Mouse (Mus musculus): ENCODE measurements around the gene Spire2.
"Not testable (repeated sequence)": the region's sequence is repeated elsewhere in the genome, so short reads cannot be mapped to it uniquely, and the experiment has no call there.

Spire2 gene

GRCm38 (mm10) chr8:123332262-123333090, at the start of gene Spire2:
Gene Spire2 (plus strand): TSS chr8:123332713.
- peak; percentile 60 to 66 for DNase-seq (ENCODE audit: low read depth in 2 of 2, low spot score in 2 of 2)

DNA sequence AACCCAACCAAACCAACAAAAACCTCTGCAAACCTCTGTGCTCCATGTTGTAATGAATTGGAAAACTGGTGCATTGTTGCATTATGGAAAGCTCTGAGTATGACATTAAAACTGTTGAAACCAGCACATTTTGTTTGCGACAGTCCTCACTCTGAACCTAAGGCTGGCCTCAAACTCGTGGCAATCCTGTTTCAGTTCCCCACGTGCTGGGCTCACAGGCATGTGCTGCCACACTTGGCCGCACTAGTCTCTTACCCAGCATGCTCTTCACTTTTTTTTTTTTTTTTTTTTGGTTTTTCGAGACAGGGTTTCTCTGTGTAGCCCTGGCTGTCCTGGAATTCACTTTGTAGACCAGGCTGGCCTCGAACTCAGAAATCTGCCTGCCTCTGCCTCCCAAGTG, 49.5 kb upstream of the Spire2 start:
- DNase-seq (ENCODE audit: low read depth in 2 of 2, low spot score in 2 of 2), result not testable (repeated sequence)

DNA sequence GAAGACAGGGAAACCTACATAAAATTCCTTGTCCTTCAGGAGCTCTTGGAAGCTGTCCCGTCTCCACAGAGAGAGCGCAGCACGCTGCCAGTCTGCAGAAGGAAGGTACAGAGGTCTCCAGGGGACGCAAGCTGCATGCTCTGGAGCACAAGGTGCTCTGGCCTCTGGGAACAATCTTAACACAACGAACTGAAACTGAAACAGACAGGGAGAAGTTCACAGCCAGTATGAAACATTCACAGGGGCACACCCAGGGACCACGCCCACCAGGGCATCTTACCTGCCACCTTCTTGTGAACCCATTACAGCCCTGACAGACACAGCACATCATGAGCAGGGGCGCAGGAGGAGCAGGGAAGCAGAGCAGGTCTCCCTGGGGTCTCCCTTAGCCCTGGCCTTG, 48.5 kb upstream of the Spire2 start:
- no peak for DNase-seq (ENCODE audit: low read depth in 2 of 2, low spot score in 2 of 2)

DNA sequence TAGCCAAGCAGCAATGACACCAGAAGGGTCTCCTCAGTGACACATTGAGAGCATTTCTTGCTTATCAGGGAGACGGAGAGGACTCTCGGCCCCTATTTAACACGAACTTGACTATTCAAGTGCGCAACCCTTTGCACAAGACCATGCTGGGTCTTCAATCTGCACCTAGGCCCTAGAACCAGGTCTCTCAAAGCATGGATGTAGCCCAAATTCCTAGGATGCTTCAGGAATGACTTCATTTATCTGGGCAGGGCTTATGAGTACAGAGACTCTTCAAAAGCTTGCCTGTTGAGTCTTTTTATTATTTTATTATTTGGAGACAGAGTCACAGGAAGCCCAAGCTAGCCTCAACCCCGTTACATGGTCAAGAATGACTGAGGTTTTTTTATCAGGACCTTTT, 48.0 kb upstream of the Spire2 start:
- no peak for DNase-seq (ENCODE audit: low read depth in 2 of 2, low spot score in 2 of 2)

DNA sequence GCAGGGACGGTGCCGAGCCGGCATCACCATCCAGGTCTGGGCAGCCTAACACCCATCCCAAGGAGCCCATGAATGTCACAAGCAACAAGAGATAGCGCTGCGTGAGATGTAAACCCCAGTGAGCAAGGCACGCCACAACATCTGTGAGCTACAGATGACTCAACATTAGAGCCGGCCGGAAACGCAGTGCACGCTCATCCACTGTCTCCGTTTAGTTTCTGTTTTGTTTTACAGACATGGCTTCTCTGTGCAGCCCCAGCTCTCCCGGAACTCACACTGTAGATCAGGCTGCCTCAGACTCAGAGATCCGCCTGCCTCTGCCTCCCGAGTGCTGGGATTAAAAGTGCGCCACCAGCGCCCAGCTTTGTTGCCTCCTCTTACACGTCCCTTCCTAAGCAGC, 45.2 kb upstream of the Spire2 start:
- DNase-seq (ENCODE audit: low read depth in 2 of 2, low spot score in 2 of 2), result no peak

- DNase-seq (ENCODE audit: low read depth in 2 of 2, low spot score in 2 of 2), result peak in 1 of 2 experiments; percentile 7
These were observed 42.3 kb upstream of the Spire2 start for GRCm38 (mm10) chr8:123290166-123290565.

DNA sequence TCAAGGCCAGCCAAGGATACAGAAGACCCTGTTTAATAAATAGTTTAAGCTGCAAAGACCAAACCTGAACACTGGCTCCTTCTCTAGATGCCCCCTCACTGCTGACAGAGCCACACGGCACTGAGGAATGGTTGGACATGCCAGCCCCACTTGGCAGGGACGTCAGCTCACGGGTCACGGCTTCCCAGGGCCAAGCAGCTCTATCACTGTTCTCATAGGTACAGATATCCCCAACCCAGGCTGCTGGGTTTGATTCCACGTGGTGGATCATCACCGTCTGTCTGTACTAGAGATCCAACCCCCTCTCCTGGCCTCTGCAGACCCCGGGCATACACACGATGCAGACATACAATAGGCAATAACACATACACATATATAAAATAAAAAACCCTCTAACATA, 41.8 kb upstream of the Spire2 start:
- no peak for DNase-seq (ENCODE audit: low read depth in 2 of 2, low spot score in 2 of 2)

DNA sequence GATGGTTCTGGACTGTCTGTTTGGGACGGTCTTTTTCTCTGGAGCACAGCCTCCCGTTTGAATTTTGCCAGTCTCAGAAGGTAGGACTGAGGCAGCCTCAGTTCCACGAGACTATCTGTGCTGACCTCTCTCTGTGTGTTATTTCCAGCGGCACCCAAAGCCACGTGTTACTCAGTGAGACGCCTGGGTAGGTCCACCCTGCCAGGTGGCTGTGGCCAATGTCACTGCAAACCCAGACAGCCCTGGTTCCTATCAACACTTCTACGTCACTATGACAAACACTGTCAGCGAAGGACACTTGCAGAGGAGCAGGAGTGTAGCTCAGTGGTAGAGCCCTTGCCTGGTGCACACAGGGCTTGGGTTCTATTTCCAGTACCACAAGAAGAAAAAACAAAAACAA, 40.8 kb upstream of the Spire2 start:
- DNase-seq (ENCODE audit: low read depth in 2 of 2, low spot score in 2 of 2), result no peak

GRCm38 (mm10) chr8:123292281-123292680, 40.2 kb upstream of the Spire2 start:
- no peak for DNase-seq (ENCODE audit: low read depth in 2 of 2, low spot score in 2 of 2)

DNA sequence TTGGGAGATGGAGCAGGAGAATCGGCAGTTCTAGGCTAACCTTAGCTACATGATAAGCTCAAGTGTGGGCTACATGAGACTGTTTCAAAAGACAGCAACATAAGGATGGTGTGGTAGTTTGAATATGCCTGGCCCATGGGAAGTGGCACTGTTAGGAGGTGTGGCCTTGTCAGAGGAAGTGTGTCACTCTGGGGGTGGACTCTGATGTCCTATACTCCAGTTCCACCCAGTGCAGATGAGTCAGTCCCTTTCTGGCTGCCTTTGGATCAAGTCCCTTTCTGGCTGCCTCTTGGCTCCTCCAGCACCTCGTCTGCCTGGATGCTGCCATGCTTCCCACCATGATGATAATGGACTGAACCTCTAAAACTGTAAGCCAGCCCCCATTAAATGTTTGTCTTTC, 39.7 kb upstream of the Spire2 start:
- no peak for DNase-seq (ENCODE audit: low read depth in 2 of 2, low spot score in 2 of 2)

DNA sequence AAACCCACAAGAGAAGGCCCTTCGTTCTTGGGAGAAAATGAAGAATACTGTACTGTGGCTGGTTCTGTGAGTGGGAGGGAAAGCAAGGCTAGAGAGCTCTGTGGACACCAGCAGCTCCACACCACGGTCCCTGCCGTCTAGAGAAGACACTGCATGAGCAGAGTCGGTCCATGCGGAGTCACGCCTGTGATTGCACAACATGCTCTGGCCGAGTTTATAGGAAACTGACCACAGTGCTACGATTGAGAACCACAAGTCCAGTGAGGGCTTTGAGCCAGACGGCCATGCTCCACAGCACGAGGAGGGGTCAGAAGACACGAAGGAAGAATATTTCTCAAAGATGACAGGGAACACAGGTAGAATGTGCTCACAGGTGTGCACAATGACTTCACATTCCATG, 34.2 kb upstream of the Spire2 start:
- DNase-seq (ENCODE audit: low read depth in 2 of 2, low spot score in 2 of 2), result no peak

- DNase-seq (ENCODE audit: low read depth in 2 of 2, low spot score in 2 of 2), result no peak
These were observed 23.8 kb upstream of the Spire2 start for GRCm38 (mm10) chr8:123308738-123309137.

- no peak for DNase-seq (ENCODE audit: low read depth in 2 of 2, low spot score in 2 of 2)
These were observed 14.6 kb upstream of the Spire2 start for GRCm38 (mm10) chr8:123317781-123318466.

GRCm38 (mm10) chr8:123318467-123318911, 14.0 kb upstream of the Spire2 start, which contains the start of gene Fanca:
Gene Fanca (minus strand): TSS chr8:123318576.
- peak; percentile 83 to 89 for DNase-seq (ENCODE audit: low read depth in 2 of 2, low spot score in 2 of 2)

- peak; percentile 31 to 62 for DNase-seq (ENCODE audit: low read depth in 2 of 2, low spot score in 2 of 2)
These were observed 12.9 kb upstream of the Spire2 start for GRCm38 (mm10) chr8:123319522-123320164.

DNA sequence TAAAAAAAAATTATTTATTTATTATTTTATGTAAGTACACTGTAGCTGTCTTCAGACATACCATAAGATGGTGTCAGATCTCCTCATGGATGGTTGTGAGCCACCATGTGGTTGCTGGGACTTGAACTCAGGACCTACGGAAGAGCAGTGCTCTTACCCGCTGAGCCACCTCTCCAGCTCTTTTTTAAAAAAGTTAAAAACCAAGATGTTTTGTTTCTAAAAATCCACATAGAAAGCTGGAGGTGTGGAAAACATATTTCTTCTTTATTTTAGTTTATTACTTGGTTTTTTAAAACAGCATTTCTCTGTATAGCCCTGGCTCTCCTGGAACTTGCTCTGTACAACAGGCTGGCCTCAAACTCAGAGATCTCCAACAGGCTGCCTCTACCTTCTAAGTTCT, 4.0 kb upstream of the Spire2 start:
- no peak for DNase-seq (ENCODE audit: low read depth in 2 of 2, low spot score in 2 of 2)

DNA sequence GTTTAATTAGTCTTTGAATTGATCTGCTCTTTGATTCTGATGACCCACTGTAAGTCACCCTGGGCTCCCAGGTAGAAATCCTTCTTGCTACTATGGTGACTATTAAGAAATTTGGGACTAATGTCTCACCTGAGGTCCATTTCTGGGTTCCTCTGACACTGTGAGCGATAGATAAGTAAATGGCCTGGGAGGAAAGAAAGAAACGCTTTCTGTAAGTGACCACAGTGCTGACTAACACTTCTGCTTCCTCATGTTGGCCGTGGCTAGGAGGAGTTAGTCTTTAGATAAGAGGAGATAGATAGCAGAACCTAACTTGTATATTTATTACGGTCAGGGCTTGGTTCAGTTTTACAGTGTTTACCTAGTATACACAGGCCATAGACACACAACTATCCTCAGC, 3.2 kb upstream of the Spire2 start:
- no peak for DNase-seq (ENCODE audit: low read depth in 2 of 2, low spot score in 2 of 2)

DNA sequence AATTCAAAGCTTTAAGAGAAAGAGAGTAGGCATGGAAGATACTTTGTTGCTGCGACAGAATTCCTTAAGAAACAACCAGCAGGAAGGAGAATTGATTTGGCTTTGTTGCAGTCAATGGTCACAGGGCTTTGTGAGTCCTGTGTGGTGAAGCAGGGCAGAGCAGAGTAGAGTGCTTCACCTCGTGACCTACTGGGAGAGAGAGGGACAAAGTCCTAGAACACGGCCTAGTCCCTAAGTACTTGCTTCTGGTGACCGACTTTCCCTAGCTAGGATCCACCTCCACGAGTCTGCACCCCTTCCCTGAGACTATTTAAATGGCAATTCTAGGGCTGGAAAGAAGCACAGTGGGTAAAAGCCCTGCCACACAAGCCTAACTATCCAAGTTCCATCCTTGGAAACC, 2.6 kb upstream of the Spire2 start:
- no peak for DNase-seq (ENCODE audit: low read depth in 2 of 2, low spot score in 2 of 2)

DNA sequence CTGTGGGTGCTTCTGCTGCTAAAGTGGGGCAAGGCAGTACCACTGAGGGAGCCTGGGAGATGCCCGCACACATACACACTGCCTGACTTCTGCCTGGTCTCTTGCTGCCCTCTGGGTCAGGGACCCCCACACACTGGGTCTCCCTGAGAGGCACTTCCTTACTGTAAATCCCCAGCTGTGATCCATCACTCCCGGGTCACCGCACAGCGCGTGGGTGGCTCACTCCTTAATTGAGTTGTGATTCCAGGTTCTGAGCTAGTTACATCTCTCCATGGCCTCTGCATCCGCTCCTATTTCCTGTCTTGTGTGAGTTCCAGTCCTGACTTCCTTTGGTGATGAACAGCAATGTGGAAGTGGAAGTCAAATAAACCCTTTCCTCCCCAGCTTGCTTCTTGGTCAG, 1.8 kb upstream of the Spire2 start:
- no peak for DNase-seq (ENCODE audit: low read depth in 2 of 2, low spot score in 2 of 2)

GRCm38 (mm10) chr8:123331301-123331700, 1.2 kb upstream of the Spire2 start:
- no peak for DNase-seq (ENCODE audit: low read depth in 2 of 2, low spot score in 2 of 2)

DNA sequence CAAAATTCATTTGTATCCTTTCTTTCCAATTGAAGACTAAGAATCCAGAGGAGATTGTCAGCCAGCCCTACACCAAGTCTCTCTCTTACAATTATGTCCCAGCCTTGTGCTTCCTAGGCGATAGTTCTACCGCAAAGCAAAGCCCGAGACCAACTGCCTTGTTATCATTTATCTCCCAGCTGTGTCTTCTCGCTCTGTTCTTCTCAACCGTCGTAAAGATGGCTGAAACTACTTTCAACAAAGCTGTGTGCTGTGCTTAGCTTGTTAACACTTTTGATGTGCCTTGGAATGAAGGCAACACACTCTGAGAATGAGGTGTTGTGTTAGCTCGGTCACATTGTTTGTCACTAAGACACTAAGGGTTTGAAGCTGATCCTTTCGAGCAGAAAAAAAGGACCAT, 703 bp upstream of the Spire2 start:
- no peak for DNase-seq (ENCODE audit: low read depth in 2 of 2, low spot score in 2 of 2)

DNA sequence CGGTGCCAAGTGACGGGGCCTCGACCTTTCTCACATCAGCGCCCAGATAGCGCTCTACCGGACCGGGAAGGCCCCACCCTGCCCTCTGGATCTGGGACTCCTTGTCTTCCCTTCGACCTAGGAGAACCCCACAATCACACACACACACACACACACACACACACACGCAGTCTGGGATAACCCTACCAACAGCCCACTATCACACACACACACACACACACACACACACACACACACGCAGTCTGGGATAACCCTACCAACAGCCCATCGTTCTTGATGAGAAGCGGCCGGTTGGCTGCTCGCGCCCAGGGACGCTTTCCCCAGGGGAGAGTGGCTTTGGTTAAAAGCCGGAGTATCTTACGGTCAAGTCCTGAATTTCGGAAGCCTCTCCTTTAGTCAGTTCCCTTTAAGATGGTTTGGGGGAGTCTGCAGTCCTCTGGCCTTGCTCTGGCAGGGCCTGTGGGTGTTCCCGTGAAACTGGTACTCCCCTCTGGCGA, 626 bp downstream of the Spire2 start:
- DNase-seq (ENCODE audit: low read depth in 2 of 2, low spot score in 2 of 2), result no peak

All from CD8-positive naive resting alpha-beta T cell, adult 2 months (primary cell).